In genomic region chr15:99972361-99972988, GRCm38 (mm10) we compare ENCODE assay signal across 7 mouse cellular contexts. TPM values are rescaled to one million over a fixed set of nuclear protein-coding genes. Genes with fewer than 3 reads are reported as not detected.
DNase-seq lines count a peak whose midpoint lies in the region; ATAC-seq and TF ChIP-seq lines count a peak whose summit lies in the region.

No protein-coding gene starts in this region.

- ATAC-seq in embryonic facial prominence, embryonic 12.5 days (ENCODE audit: insufficient number of reproducible peaks, insufficient read depth, low FRiP score, low TSS enrichment), result peak; percentile 95
- ATAC-seq in limb, embryonic 13.5 days (ENCODE audit: low FRiP score, low read depth), result peak; percentile 94
- ATAC-seq in midbrain, embryonic 16.5 days, result peak; percentile 98

- under 1% methylated on average over 50 of the region's 50 CpGs for WGBS in embryonic facial prominence, embryonic 12.5 days
- under 1% methylated on average over 50 of the region's 50 CpGs for WGBS in heart, adult 2 months
- under 1% methylated on average over 50 of the region's 50 CpGs for WGBS in limb, embryonic 13.5 days
- WGBS in midbrain, embryonic 16.5 days, result under 1% methylated on average over 50 of the region's 50 CpGs

- H3K79me2 ChIP-seq in heart, adult 2 months (replicated peaks; ENCODE audit: control insufficient read depth, insufficient read depth, low read length), result peaks cover 3% of the 10 kb centered on the region; the same call in 1 of the 2 replicates

- H3K9ac ChIP-seq in embryonic facial prominence, embryonic 12.5 days, result peak overlapping the region; percentile 85
- peak overlapping the region; percentile 98 for H3K9ac ChIP-seq in heart, adult 2 months (ENCODE audit: low read depth, low read length)
- peak overlapping the region; percentile 88 for H3K9ac ChIP-seq in limb, embryonic 13.5 days
- peak overlapping the region; percentile 73 for H3K9ac ChIP-seq in midbrain, embryonic 16.5 days (ENCODE audit: low read depth, low read length)

- no peak for TF ChIP-seq CTCF in heart, adult 2 months (IDR thresholded peaks at IDR 0.05)

- H3K27ac ChIP-seq in embryonic facial prominence, embryonic 12.5 days, result peak overlapping the region; percentile 98
- H3K27ac ChIP-seq in heart, adult 2 months, result peak overlapping the region; percentile 94
- H3K27ac ChIP-seq in limb, embryonic 13.5 days, result peak overlapping the region; percentile 98
- H3K27ac ChIP-seq in midbrain, embryonic 16.5 days (ENCODE audit: low read length), result peak overlapping the region; percentile 95

- TF ChIP-seq EP300 in heart, adult 2 months (IDR thresholded peaks at IDR 0.05; ENCODE audit: insufficient read depth, low read depth, low read length), result 0 out of 2 replicates have a peak, but pooled peaks have one; percentile 40

- intact Hi-C loops in heart, adult 2 months (cut with DNase I), result no loop called here

- H3K27me3 ChIP-seq in embryonic facial prominence, embryonic 12.5 days, result no peaks in the 10 kb centered on the region
- H3K27me3 ChIP-seq in heart, adult 2 months (ENCODE audit: control insufficient read depth, insufficient read depth, low read length), result no peaks in the 10 kb centered on the region
- H3K27me3 ChIP-seq in limb, embryonic 13.5 days, result no peaks in the 10 kb centered on the region
- no peaks in the 10 kb centered on the region for H3K27me3 ChIP-seq in midbrain, embryonic 16.5 days (ENCODE audit: control insufficient read depth, insufficient read depth, low read depth, low read length)

- TF ChIP-seq POLR2A in heart, adult 2 months (IDR thresholded peaks at IDR 0.05; ENCODE audit: insufficient read depth, low read depth, low read length), result peak; percentile 86

- H3K36me3 ChIP-seq in embryonic facial prominence, embryonic 12.5 days, result no peaks in the 10 kb centered on the region
- H3K36me3 ChIP-seq in heart, adult 2 months (ENCODE audit: control insufficient read depth, insufficient read depth, low read length), result peaks cover 2% of the 10 kb centered on the region; the same call in 1 of the 2 replicates
- no peaks in the 10 kb centered on the region for H3K36me3 ChIP-seq in limb, embryonic 13.5 days
- H3K36me3 ChIP-seq in midbrain, embryonic 16.5 days (ENCODE audit: control insufficient read depth, insufficient read depth, low read length), result no peaks in the 10 kb centered on the region

- H3K4me1 ChIP-seq in embryonic facial prominence, embryonic 12.5 days, result no peaks in the 10 kb centered on the region
- peaks cover 2% of the 10 kb centered on the region for H3K4me1 ChIP-seq in heart, adult 2 months (ENCODE audit: control insufficient read depth, insufficient read depth, low read length)
- H3K4me1 ChIP-seq in limb, embryonic 13.5 days, result peaks cover 10% of the 10 kb centered on the region; the same call in 1 of the 2 replicates
- H3K4me1 ChIP-seq in midbrain, embryonic 16.5 days (ENCODE audit: control insufficient read depth, insufficient read depth, low read length), result peaks cover 6% of the 10 kb centered on the region

- no peaks in the 10 kb centered on the region for H3K9me3 ChIP-seq in embryonic facial prominence, embryonic 12.5 days
- no peaks in the 10 kb centered on the region for H3K9me3 ChIP-seq in limb, embryonic 13.5 days
- H3K9me3 ChIP-seq in midbrain, embryonic 16.5 days (replicated peaks; ENCODE audit: control insufficient read depth, low read length, poor library complexity, severe bottlenecking), result no peaks in the 10 kb centered on the region

- peak overlapping the region; percentile 65 for H3K4me2 ChIP-seq in embryonic facial prominence, embryonic 12.5 days (replicated peaks)
- H3K4me2 ChIP-seq in limb, embryonic 13.5 days (replicated peaks), result peak overlapping the region; percentile 75
- peak overlapping the region; percentile 92 for H3K4me2 ChIP-seq in midbrain, embryonic 16.5 days (ENCODE audit: low read length)

- H3K4me3 ChIP-seq in embryonic facial prominence, embryonic 12.5 days, result peak overlapping the region; percentile 93
- peak overlapping the region; percentile 78 for H3K4me3 ChIP-seq in heart, adult 2 months
- peak overlapping the region; percentile 92 for H3K4me3 ChIP-seq in limb, embryonic 13.5 days
- H3K4me3 ChIP-seq in midbrain, embryonic 16.5 days (ENCODE audit: low read depth, low read length), result peak overlapping the region; percentile 63

- peak; percentile 96 for DNase-seq in adrenal gland, postnatal 25 days
- peak; percentile 97 to 98 for DNase-seq in heart, adult 2 months
- peak; percentile 95 for DNase-seq in kidney, adult 8-10 months
- DNase-seq in spleen, postnatal 10 days (ENCODE audit: low spot score in 2 of 2), result peak; percentile 91 to 96

RNA-seq across cellular contexts. Expression of gene Larp4, which starts 2.6 kb away (rescaled TPM):
- total RNA-seq in adrenal gland, postnatal 25 days (2021), result 70.2 and 73.5 TPM in 2 replicates
- polyA plus RNA-seq in embryonic facial prominence, embryonic 12.5 days (2016; fragmentation: Nextera tagmentation; extraction: Ambion mirVana), result 29.9 and 31.0 TPM in 2 replicates
- total RNA-seq in heart, adult 2 months (2021), result 10 to 100 TPM; 54.2 to 55.3 TPM
- 32.5 and 54.7 TPM in 2 replicates for polyA plus RNA-seq in heart, adult 2 months (2012; rRNA removed)
- polyA plus RNA-seq in limb, embryonic 13.5 days (2015; fragmentation: Nextera tagmentation; extraction: Ambion mirVana), result 28.0 and 28.5 TPM in 2 replicates
- polyA plus RNA-seq in midbrain, embryonic 16.5 days (2015; fragmentation: Nextera tagmentation; extraction: Ambion mirVana), result 22.0 and 22.3 TPM in 2 replicates

RNA-seq across cellular contexts. Expression of gene Fam186a, which starts 5.6 kb away (rescaled TPM):
- 0.10 and 0.12 TPM in 2 replicates for total RNA-seq in adrenal gland, postnatal 25 days (2021)
- not detected in 2 replicates for polyA plus RNA-seq in embryonic facial prominence, embryonic 12.5 days (2016; fragmentation: Nextera tagmentation; extraction: Ambion mirVana)
- under 1 TPM; 0.10 to 0.16 TPM for total RNA-seq in heart, adult 2 months (2021)
- polyA plus RNA-seq in heart, adult 2 months (2012; rRNA removed), result 0.12 and 0.20 TPM in 2 replicates
- 0.11 and 0.31 TPM in 2 replicates for polyA plus RNA-seq in limb, embryonic 13.5 days (2015; fragmentation: Nextera tagmentation; extraction: Ambion mirVana)
- 0.02 TPM in 1 of 2 replicates, not detected in the other for polyA plus RNA-seq in midbrain, embryonic 16.5 days (2015; fragmentation: Nextera tagmentation; extraction: Ambion mirVana)

Comparison
In these comparisons a context has a peak if more than half of its experiments do, and no peak if none do; other contexts are left out.
1. Peak in every context shown above with its lines: DNase-seq, ATAC-seq, H3K4me3 ChIP-seq and H3K27ac ChIP-seq.